Mouse (Mus musculus) brain, embryonic 18.5 days (tissue): ENCODE data around the gene Apod.

Experiments
- DNase-seq: peaks from one replicate; pipeline ENCODE4 v3.0.0-alpha.2; 2012; ENCODE audit warnings: low read depth, low spot score

The Apod gene

DNA sequence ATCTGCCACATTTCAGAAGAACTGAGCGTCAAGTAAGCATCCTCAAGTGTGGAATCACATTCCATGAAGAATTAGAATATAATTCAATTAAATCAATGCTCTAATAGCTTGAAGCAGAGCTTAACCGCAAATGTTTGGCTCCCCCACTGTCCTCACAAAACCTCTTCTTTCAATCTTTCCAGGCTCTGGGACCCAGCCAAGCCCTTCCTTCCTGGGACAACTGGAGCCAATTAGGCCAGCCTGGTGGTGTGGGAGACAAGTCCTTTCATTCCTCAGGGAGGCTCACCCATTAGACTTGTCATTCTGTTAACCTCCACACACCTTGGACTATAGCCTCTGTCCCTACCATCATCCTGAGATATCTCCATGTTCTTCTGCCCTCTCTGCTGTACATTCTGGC is 32.6 kb downstream of the Apod start:
- DNase-seq, result no peak

DNA sequence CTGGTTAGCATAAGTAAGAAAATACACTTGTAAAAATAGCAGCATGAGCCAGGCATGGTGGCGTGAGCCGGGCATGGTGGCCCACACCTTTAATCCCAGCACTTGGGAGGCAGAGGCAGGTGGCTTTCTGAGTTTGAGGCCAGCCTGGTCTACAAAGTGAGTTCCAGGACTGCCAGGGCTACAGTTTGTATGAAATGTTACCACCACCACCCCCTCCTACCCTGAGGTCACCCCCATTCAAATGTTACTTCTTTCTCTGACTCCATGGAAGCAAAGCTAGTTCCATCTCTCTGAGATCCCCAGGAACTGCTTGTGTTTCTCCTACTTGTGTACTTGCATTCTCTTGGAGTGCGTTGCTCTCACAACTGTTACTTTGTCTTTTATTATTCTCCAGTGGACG is 34.4 kb downstream of the Apod start:
- no peak for DNase-seq

DNA sequence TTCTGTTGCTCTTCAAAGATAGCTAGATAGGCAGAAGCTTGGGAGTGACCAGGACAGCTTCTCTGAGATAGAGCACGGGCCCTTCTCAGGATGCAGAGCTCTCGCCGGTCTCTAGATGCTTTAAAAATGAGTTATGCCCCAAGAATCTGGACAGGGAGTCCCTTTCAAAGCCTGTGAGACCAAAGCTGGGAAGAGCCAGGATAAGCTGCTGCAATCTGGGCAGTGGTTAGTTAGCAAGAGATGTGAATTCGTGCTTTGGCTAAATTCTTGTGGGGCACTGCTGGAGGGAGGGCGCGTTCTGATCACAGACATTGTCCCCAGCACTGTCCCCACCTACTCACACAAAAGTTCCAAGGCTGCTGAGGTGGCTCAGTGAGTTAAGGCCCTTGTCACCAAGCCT is 36.0 kb downstream of the Apod start:
- no peak for DNase-seq

DNA sequence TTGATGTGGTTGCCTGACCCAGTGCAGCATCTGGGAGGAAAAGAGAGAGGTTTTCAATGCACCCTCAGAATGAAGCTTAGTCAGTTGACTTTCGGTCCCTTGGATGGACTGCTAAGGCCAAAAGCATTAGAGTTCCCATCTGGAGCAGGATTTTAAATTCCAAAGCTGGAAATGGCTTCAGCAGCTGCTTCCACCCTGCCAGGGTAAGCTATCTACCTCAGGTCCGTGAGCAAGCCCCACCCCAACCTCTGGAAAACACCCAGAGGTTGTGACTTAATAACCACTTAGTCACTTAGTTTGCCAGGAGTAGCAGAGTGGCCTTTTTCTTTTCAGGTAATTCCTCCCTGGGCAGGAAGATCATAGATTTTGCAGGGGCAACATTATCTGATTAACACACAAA is 36.5 kb downstream of the Apod start:
- DNase-seq, result no peak

DNA sequence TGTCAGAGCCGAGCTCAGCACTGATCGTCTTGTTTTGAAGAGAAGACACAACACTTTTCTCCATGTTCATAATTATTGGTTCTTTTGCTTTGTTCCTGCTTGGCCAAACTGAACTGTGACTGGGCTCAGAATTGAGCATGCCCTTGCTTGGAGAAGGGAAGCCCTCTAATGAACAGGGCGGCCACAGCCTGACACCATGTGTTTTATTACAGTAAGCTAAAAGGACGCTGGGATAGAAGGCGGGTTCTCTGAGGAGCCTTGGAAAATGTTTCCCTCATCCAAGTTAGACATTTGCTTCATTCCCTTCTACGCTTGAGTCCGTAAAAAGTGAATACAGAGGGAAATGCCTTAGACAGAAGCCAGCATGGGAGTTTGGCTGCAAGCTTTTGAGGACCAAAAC is 37.6 kb downstream of the Apod start:
- no peak for DNase-seq

DNA sequence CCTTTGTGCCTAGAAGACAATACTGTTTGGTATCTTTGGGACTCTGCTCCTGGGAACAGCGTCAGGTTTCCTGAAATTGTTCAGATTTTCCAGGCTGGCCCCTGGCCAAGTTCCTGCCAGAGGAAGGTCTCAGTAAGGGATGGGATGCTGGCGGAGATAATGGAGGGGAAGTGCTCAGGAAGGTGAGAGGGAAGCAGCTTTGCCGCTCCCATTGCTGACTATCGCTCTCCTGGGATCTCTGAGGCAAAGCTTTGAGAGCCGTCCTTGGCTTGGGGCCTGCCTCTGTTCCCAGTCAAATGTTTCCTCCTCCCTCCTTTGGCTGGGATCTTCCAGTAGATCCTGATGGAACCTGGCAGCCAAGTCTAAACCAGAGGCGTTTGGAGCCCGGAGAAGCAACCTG is 38.1 kb downstream of the Apod start:
- no peak for DNase-seq

DNA sequence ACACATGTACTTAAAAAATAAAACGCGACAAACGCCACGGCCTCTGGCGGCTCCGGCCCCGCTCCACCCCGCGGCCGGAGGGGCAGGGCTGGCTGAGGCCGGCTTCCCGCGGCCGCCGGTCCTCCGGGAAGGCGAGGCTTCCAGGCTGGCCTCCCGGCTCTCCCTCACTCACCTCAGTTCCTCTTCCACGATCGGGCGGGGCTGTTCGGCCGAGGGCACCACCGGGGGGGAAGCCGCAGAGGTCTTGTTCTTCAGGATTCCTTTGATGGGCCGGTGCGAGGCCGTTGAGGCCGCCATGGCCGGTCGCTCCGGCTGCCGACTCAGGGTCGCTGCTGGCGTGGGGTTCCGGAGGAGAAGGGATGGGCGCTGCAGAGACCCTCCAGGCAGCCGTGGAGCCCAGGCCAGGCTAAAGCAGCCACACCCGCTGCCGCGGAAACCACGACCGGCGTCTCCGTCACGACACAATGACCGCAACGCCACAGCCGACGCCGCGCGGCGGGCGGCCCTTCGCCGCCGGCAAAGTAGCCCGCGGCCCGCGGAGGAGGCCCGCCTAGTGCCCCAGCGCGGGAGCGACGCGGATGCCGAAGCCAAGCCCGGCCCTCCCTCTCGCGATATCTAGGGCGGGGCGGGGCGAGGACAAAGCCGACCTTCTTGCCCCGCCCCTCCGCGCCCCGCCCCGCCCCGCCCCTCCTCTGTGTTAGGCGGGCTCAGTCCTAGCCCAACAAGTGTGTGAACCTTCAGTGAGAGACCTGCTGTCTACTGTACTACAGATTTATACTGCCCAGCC is 39.7 kb downstream of the Apod start, which contains the start of gene Ppp1r2:
Ppp1r2 (minus strand) TSS at position 604 of the 787 bp plus-strand sequence.
- peak; percentile 79 for DNase-seq

DNA sequence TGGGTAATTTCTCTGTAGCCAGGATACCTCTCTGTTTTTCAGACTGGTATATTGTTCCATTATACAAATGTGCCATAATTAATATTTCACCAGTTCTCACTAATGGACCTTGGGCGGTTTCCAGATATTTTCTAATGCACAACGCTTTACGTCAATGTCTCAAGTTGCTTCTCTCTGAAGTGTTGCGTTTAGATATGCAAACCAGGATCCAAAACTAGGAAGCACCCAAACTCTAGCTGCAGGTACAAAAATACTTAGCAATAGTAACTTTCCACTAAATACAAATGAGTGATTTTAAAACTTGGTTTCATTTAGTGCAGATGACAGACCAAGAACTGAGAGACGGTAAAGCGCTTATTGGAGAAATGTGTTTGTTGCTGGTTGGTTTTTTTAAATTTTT is 40.5 kb downstream of the Apod start:
- no peak for DNase-seq

DNA sequence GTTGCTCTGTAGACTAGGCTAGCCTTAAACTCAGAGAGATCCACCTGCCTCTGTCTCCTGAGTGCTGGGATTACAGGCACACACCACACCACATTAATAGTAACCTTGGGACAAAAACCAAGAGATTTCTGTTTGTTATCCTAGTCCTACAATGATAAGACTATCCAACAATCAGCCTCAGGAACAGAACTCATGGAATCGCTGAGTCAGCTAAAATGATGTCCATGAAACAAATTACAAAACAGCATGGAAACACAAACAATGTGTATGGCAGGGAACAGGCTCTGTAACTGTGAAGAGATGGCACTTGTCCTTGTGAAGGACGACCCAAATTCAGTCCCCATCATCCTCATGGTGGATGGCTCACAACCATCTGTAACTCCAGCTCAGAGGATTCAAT is 47.9 kb downstream of the Apod start:
- no peak for DNase-seq

DNA sequence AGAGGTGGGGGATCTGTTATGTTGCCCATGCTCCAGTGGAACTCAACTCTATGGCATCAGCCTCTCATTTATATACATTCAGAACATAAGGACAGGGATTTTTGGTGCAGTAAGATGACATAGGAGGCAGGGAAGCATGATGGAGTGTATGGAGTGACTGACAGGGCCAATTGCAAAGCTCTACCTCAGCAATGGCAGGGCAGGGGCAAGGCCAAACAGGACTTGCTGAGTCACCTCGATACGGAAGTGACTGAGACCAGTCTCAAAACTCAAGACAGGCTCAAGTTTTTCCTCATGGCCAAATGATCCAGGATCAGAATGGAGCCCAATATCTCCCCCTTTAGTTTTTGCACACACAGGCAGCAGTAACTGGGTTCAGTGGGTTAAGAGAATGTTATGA is 58.5 kb downstream of the Apod start:
- DNase-seq, result no peak

DNA sequence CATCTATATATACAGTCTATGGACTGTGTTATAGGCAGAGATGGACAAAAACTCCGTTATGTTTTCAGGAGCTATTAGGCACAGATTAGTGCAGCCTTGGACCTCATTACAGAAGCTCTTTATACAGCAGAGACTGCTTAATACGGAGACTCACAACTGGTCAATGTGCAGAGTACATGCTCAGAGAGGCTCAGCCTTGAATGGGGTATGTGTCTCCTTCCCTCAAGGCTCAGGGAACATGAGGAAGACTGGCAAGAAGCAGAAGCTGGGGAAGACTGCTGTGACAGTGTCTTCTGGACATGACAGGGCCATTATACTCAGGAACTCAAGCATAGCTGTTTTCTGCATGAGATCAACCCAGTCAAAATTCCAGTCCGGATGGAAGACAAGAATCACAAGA is 58.9 kb downstream of the Apod start:
- DNase-seq, result no peak

DNA sequence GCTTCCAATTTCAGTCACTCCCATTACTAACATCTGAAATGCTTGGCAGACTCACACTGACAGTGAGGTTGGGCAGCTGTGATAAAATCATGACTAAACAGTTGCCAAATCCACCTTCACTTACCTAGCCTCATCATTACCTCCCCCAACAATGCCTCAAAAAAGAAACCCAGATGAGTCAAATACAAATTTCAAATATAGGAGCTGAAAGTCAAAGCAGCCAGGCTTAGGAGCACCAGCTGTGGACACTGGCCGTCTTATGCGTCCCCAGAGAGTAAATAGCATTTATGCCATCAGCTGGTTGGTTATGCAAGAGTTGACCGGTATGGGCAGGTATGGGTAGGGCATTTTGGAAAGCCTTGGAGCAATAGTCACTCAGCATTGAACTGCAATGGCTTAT is 65.2 kb downstream of the Apod start:
- no peak for DNase-seq

DNA sequence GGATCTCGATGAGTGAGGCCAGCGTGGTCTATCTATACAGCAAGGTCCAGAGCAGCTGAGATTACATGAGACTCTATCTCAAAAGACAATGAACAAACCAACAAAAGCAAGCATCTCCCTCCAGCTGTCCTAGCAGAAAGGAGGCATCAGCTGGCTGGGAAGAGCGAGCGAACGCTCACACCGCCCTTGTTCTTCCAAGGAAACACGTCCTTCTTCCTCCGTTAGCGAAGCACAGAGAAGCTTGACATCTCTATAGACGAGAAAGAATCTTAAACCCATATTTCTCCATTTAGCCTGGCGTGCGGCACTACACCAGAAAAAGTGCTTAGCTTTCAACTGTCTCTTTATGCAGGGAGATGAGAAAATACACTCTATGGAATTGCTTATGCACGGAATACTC is 65.9 kb downstream of the Apod start:
- DNase-seq, result no peak

DNA sequence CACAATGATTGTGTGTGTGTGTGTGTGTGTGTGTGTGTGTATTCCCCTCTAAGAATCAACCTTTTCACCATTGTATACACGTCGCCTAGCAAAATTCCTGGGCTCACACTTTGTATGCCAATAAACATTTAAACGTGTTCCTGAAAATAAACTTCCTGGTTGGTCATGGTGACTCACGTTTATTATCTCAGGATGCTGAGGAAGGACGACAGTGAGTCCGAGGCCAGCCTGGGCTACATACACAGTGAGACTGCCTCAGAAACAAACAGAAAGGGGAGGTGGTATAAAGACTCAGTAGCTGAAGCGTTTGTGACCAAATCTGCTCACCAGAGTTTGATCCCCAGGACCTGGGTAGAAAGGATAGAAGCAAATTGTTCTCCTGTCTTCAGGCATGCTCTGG is 67.2 kb downstream of the Apod start:
- DNase-seq, result no peak
